Mouse (Mus musculus): ENCODE data around the gene Wdpcp. TPM values are rescaled to one million over a fixed set of nuclear protein-coding genes. Genes with fewer than 3 reads are reported as not detected.
A peak's percentile ranks its signal among the peaks of the same experiment; 100 is the strongest.

The Wdpcp gene
- total RNA-seq, 2 experiments from 2014 or later, result 11.0 to 12.4 TPM

GRCm38 (mm10) chr11:21763201-21763600 lies 191.2 kb downstream of the Wdpcp start:
- peak; percentile 6 to 22 for DNase-seq

GRCm38 (mm10) chr11:21788831-21789230 lies 216.8 kb downstream of the Wdpcp start:
- no peak for DNase-seq

GRCm38 (mm10) chr11:21824941-21825340 lies 252.9 kb downstream of the Wdpcp start:
- no peak for DNase-seq

- DNase-seq, result no peak
Measured at GRCm38 (mm10) chr11:21826521-21826920, 254.5 kb downstream of the Wdpcp start.

GRCm38 (mm10) chr11:21847040-21847439 lies 275.0 kb downstream of the Wdpcp start:
- DNase-seq, result no peak

GRCm38 (mm10) chr11:21864000-21864399 lies 292.0 kb downstream of the Wdpcp start:
- no peak for DNase-seq

GRCm38 (mm10) chr11:21864516-21864915 lies 292.5 kb downstream of the Wdpcp start:
- no peak for DNase-seq

- DNase-seq, result no peak
Measured at GRCm38 (mm10) chr11:21868675-21869074, 296.6 kb downstream of the Wdpcp start.

GRCm38 (mm10) chr11:21870863-21871262 lies 298.8 kb downstream of the Wdpcp start:
- DNase-seq, result no peak

GRCm38 (mm10) chr11:21871728-21872127 lies 299.7 kb downstream of the Wdpcp start:
- DNase-seq, result no peak

GRCm38 (mm10) chr11:21875077-21875476 lies 303.0 kb downstream of the Wdpcp start:
- no peak for DNase-seq

- DNase-seq, result no peak
Measured at GRCm38 (mm10) chr11:21894696-21895095, 322.7 kb downstream of the Wdpcp start.

GRCm38 (mm10) chr11:21922531-21922930 lies 350.5 kb downstream of the Wdpcp start:
- DNase-seq, result no peak

Small RNA genes lying within 50 kb of the gene (microRNA-seq; reads per million reads assigned to microRNA genes)
- gene Gm22990, result 0 reads per million in 2 experiments

Other genes starting within 250 kb of the Wdpcp start
- 10 to 100 TPM; 81.6 to 90.6 TPM for gene Ugp2, start 201.0 kb upstream of the Wdpcp start, total RNA-seq (2021)
- 100 to 1,000 TPM; 672 to 703 TPM for gene Mdh1, start 132 bp downstream of the Wdpcp start, total RNA-seq (2021)

Data from layer of hippocampus, postnatal 36 days (tissue).